Mouse (Mus musculus) cerebral cortex, adult 2 months (tissue): ENCODE results near the gene Ywhaq.

ENCODE experiments used
- WGBS: fragments of 180-500 bp; shearing (Covaris S2); methylation state at CpG from one replicate; pipeline ENCODE4 v1.1.7; 2018; 5-methylcytosine and 5-hydroxymethylcytosine counted together

Gene Ywhaq

GRCm38 (mm10) chr12:21417100-21418070 is at the start of gene Ywhaq:
Gene Ywhaq (minus strand): TSS chr12:21417637.
- WGBS = under 1% methylated on average over 103 of the region's 103 CpGs

DNA sequence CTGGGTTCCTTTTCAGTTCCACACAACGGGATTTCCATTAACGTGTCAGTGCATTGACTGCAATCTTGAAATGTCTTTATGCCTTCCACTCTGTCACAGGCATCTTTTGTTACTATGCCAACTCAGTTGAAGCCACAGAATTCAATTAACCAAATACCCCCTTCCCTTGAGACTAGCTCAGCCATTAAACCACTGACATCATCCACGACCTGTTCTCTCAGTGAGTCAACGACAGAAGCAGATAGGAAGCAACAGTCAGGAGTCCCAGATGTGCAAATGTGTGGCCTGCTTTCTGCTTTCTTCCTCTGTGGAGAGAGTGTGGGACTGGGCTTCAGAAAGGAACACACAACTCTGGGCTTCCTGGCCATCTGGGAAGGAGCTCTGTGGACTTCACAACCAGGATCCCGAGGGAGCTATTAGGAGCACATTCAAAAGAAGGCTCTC is 46.0 kb upstream of the Ywhaq start:
- 62% methylated on average over 5 of the region's 5 CpGs for WGBS

DNA sequence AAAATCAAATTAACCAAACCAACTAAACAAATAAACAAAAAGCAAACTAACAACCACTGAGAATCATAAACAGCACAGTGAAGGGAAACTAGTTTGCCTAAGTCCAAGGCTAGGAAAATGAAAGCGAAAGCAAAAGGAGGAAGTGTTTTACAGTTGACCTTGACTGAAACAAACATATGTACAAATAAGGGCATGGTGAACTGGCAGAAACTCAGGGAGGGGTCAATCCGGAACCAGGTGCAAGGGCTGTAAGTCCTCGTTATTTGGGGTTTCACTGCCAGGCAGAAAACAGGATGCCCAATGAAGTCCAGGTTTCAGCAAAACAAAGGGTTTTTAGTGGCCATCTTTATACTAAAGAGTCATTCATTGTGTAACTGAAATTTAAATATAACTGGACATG is 45.2 kb upstream of the Ywhaq start:
- 85% methylated on average over 3 of the region's 3 CpGs for WGBS

DNA sequence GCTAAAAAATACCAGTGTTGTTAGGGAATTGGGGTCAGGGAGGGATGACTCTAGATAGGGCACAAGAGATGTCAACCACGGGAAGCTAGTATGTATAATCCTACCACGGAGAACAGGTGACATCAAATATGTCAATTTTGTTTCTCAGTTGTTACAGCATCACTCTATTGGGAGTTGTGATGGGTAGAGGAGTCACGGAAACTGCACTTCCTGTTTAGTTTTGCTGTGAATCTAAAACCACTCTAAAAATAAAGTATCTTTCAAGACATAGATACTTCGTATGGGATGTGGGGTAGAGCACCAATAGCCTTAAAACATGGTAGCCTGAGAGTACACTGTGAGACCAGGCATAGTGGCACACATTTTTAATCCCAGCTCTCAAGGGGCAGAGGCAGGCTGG is 42.2 kb upstream of the Ywhaq start:
- WGBS = 88% methylated on average over 4 of the region's 4 CpGs

- 92% methylated on average over 1 of the region's 1 CpGs for whole genome bisulfite sequencing
These were observed 38.6 kb upstream of the Ywhaq start for GRCm38 (mm10) chr12:21456021-21456420.

GRCm38 (mm10) chr12:21451752-21452151 is 34.3 kb upstream of the Ywhaq start:
- WGBS = 35% methylated on average over 1 of the region's 1 CpGs

DNA sequence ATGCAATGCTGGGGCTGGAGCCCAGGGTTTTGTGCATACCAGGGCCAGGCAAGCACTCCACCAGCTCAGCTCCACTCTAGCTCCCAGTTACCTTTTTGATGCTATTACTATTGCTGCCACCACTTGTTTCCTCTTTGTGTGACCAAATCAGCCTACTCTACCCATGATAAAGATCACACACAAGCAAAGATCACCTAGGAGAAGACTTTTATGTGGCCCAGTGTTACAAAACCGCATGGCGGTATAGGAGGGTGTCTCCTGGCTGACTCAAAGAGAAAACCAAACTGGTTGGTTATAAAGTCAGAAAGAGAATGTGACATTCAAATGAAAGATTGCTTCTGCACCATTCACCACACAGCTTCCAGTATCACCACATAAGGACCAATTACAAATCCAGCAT is 33.9 kb upstream of the Ywhaq start:
- 100% methylated on average over 2 of the region's 2 CpGs for WGBS

DNA sequence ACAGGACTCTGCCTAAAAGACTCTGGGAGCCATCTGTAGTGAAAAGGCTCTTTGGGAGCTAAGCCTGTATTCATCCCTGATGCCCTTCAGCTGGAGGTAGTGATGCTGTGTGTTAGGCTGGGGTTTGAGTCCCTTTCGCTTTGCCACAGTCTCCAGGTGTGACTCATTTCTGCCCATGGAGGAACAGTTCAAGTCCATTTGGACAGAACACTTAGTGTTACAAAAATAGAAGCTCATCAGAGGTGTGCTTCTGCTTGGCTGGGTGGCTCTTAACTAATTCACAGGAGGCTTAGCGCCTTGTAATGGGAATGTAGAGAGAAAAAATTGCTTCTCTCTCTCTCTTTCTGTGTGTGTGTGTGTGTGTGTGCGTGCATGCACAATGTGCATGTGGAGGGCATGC is 26.3 kb upstream of the Ywhaq start:
- 92% methylated on average over 3 of the region's 3 CpGs for WGBS

GRCm38 (mm10) chr12:21441870-21442269 is 24.4 kb upstream of the Ywhaq start:
- 88% methylated on average over 1 of the region's 1 CpGs for WGBS

- 44% methylated on average over 9 of the region's 9 CpGs for WGBS
These were observed 22.0 kb upstream of the Ywhaq start for GRCm38 (mm10) chr12:21439428-21439827.

- WGBS = 58% methylated on average over 4 of the region's 4 CpGs
These were observed 21.4 kb upstream of the Ywhaq start for GRCm38 (mm10) chr12:21438750-21439394.

GRCm38 (mm10) chr12:21438294-21438693 is 20.9 kb upstream of the Ywhaq start:
- 90% methylated on average over 3 of the region's 3 CpGs for WGBS

- 74% methylated on average over 8 of the region's 8 CpGs for WGBS
These were observed 14.5 kb upstream of the Ywhaq start for GRCm38 (mm10) chr12:21431950-21432349.

DNA sequence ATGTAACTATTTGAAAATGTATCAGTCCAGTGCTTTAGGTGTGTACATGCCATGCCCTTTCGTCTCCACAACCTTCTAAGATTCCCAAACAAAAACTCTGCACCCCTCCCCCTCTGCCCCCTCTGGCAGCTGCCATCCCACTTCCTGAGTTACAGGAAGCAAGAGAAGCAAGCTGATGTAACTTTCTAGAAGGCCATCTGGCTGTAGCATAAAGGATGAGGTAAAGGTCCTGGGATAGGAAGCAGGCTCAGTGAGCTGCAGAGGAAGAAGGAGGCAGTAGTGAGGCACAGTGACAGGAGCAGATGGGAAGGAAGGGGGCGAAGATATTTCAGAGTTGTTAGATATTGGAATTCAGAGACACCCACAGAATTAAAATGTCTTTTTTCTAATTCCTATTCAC is 13.6 kb upstream of the Ywhaq start:
- 60% methylated on average over 2 of the region's 2 CpGs for WGBS

GRCm38 (mm10) chr12:21430140-21430539 is 12.7 kb upstream of the Ywhaq start:
- WGBS = 49% methylated on average over 4 of the region's 4 CpGs

- WGBS = 86% methylated on average over 1 of the region's 1 CpGs
These were observed 11.6 kb upstream of the Ywhaq start for GRCm38 (mm10) chr12:21429021-21429420.

DNA sequence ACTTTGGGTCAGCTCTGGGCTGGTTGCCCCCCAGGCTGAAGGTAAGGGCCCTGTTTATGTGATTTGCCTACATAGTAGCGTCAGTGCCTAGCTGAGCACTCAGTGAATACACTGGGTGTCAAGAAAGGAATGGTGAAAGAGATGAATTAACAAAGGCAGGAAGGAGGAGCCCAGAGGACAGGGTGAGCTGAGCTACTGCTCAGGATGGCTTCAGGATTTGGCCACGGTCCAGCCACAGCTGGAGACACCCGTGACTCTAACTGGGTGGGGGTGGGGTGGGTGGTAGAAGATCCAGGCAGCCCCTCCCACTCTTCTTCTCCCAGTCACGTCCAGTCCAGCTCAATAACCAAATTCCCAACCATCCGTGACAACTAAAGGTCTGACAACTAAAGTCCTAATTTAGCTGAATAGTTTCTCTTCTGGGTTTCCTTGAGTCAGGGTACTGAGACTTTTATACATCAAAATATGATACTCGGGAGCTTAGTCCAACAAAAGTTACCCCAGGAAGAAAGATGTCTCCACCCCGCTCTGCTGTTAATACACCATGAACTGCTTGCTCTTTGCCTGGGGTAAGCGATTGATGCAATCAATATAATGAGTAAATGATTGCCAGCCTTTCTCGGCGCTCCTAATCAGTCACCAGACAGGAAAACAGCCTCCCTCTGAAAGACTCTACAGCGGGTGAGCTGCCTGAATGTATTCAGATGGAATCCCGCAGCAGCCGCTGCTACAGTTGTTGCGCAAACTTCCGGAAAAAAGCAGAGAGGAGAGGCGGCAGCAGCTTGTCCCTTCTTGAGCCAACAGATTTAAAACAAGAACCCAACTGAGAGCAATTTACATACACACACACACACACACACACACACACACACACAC is 8.9 kb upstream of the Ywhaq start:
- 13% methylated on average over 16 of the region's 16 CpGs for WGBS

DNA sequence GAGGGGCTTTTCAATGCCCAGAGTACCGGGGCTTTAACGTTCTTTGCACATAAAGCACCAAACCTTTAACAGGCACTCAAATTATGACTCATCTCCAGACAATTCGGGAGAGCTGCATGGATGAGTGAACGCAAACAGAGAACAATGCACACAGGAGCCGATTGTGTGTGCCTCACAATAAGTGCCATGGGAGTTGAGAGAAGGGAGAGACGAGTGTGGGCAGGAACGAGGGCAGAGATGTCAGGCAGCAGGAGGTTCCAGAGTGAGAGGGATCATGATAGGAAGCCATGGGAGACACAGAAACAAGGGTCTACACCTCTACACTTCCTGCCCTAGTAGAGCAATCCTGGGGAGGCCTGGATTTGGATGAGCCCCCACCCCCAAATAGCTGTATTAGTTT is 7.2 kb upstream of the Ywhaq start:
- 27% methylated on average over 7 of the region's 7 CpGs for WGBS

- 21% methylated on average over 10 of the region's 11 CpGs for WGBS
These were observed 1.2 kb upstream of the Ywhaq start for GRCm38 (mm10) chr12:21418621-21419131.

DNA sequence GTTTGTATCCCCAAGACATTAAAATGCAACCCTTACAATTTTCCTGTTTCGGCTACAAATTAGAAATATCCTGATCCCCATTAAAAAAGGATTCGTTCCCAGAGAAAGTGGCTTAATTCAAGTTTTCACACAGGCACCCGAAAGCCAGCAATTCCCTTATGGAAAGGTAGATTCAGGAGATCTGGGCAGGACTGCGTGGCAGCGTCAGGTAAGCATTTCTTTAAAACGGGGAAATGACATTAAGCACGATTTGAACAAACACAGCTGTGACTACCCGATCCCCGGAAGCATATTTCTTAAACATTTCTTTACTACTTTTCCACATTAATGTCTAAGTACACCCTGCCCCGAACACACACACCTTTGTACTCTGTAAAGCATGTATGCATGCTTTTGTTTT is 646 bp upstream of the Ywhaq start:
- 3% methylated on average over 10 of the region's 10 CpGs for WGBS

DNA sequence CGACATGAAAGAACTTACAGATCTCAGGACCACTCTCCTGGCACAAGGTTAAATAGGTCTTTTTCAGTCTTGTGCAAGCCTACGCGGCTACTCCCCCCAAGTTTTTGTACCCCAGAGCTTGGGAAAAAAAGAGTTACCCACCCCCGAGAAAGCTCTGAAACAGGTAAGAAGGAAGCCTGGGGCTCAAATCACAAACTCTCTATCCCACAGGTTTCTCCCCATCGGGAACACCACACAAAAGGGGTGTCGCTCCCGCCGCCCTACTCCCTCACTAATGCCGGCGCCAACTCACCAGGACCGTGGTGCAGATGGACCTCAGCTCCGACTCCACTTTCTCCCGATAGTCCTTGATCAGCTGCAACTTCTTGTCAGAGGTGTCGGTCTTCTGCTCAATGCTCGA is 931 bp downstream of the Ywhaq start:
- WGBS = 2% methylated on average over 13 of the region's 15 CpGs

DNA sequence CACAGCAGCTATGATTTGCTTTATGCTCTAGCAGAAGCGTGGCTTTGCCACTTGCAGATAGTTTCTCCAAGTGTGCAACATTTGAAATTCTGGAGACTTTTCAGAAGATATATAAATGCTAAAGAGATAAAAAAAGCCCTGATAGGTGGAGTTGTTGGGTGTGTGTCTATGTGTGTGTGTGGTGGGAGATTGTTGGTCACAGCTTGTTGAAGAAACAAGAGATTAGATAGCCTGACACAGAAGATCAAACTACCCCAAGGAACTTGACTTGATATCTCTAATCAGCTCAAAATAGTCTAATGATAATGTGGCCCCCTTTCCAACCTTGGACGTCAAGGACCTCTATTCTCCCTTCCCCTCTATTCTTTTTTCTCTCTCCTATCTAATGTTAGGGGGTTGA is 6.8 kb downstream of the Ywhaq start:
- WGBS = 69% methylated on average over 2 of the region's 2 CpGs
